Mouse (Mus musculus): ENCODE measurements around the gene Xrcc6. TPM values are rescaled to one million over a fixed set of nuclear protein-coding genes. Genes with fewer than 3 reads are reported as not detected.
A peak's percentile ranks its signal among the peaks of the same experiment; 100 is the strongest.
"Not testable (repeated sequence)": the region's sequence is repeated elsewhere in the genome, so short reads cannot be mapped to it uniquely, and the experiment has no call there.

Gene Xrcc6
- polyA plus RNA-seq, 1 experiment from 2014 or later: 75.1 TPM

DNA sequence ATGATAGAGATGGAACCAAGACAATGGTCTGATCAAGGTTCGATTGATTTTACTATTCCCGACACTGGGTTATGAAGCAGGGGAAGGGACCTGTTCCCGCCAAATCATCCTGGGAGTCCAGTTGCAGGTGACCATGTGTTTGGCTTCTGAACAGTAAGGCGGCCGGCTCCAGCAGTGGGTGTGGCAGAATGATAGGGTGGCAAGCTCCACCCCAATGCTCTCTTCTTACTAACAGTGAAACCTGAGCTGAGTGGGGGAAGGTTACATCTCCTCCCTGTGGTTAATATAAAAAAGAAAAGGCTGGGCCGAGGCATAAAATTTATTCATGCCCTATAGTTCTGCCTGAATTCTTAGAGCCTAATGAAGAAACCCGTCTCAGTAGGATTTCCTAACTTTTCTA, 18.5 kb upstream of the Xrcc6 start:
- peaks cover 11% of the 10 kb centered on the region for H3K9me3 ChIP-seq (replicated peaks)
- H3K36me3 ChIP-seq: no peaks in the 10 kb centered on the region
- peaks cover 7% of the 10 kb centered on the region; the same call in 1 of the 2 replicates for H3K4me1 ChIP-seq
- no peak overlapping the region for H3K4me3 ChIP-seq
- WGBS: 85% methylated on average over 7 of the region's 7 CpGs
- no peaks in the 10 kb centered on the region for H3K27me3 ChIP-seq (ENCODE audit: low read depth, poor library complexity, severe bottlenecking)
- H3K27ac ChIP-seq (replicated peaks): no peak overlapping the region
- DNase-seq (ENCODE audit: low spot score): no peak

DNA sequence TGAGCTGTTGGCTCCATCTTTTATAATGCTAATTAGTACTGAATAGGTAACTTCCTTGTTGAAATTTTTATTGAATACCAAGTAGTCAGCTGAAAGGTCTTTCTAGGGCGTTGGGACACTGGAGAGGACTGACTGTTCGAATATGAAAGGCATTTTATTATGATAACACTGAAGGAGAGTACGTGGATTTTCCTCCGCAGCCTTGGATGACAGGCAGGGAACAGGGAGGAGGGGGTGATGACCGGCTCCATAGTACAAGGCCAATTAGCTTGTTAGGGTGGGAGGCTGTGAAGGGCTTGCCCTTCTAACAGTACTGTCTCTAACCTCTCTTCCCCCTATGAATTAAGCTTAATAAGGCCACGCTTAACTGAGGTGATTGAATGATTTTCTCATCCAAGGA, 18.0 kb upstream of the Xrcc6 start:
- H3K9me3 ChIP-seq (replicated peaks): peaks cover 11% of the 10 kb centered on the region
- not testable (repeated sequence) for H3K4me3 ChIP-seq; H3K4me1 ChIP-seq; H3K27ac ChIP-seq (replicated peaks); DNase-seq (ENCODE audit: low spot score); H3K27me3 ChIP-seq (ENCODE audit: low read depth, poor library complexity, severe bottlenecking); H3K36me3 ChIP-seq
- 80% methylated on average over 6 of the region's 6 CpGs for WGBS

DNA sequence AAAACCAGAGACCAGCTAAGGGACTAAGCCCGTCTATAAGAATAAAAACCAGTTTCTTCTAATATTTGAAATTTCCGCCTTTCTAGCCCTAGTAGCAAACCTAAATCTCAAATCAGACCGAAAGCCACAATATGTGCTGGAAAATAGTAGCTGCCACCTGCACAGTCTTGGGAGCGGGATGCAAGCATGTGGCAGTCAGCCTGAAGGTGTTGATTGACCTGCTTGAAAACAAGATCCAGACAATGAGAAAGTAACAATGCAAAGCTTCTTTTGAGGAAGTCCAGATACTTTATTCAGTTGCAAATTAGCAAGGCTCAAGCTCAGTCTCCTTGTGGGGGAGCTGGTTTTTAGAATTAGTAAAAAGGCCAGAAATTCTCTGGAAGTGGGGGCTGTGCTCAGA, 17.1 kb upstream of the Xrcc6 start:
- H3K27me3 ChIP-seq (ENCODE audit: low read depth, poor library complexity, severe bottlenecking); H3K27ac ChIP-seq (replicated peaks); H3K4me3 ChIP-seq; H3K36me3 ChIP-seq; H3K4me1 ChIP-seq; DNase-seq (ENCODE audit: low spot score): not testable (repeated sequence)
- 93% methylated on average over 4 of the region's 4 CpGs for WGBS
- H3K9me3 ChIP-seq (replicated peaks): peaks cover 15% of the 10 kb centered on the region

DNA sequence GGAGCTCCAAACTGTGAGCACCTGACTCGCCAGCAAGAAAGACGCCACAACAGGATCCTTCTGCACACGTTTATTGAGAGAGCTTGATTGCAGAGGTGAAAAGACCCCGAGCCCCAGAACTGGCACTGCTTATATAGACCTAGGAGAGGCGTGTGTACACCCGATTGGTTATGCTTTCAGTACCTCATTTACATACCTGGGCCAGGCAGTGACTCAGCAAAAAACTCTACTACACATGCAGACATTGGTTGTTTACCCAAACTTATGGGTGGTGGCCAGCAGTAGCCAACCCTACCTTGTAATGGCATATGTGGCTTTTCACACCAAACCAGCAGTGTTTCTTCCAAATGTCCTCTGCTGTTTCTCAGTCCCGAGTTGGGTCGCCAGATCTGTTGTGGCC, 12.5 kb upstream of the Xrcc6 start:
- H3K4me3 ChIP-seq; DNase-seq (ENCODE audit: low spot score); H3K36me3 ChIP-seq; H3K4me1 ChIP-seq; H3K27me3 ChIP-seq (ENCODE audit: low read depth, poor library complexity, severe bottlenecking); H3K27ac ChIP-seq (replicated peaks): not testable (repeated sequence)
- H3K9me3 ChIP-seq (replicated peaks): peaks cover 15% of the 10 kb centered on the region
- 94% methylated on average over 8 of the region's 8 CpGs for WGBS

DNA sequence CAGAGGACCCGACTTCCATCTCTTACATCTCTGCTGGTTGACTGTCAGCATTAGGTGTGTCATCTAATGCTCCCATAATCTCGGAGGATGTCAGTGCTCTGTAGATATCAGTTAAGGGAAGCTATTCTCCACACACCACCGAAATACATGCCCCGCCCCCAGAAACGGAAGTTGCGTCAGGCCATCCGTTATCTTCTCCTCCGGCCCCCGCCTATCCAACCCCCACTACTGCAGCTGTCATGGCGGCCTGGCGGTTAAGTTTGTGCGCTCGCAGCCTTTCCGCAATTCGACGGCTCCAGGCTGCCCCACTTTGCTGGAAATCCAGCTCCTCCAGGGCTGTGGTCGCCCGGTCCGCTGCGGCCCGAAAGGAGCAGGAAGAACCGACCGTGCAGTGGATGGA, 7.3 kb upstream of the Xrcc6 start, which contains the start of gene 1700029P11Rik:
Gene 1700029P11Rik, plus strand, starts transcription at position 220 of the 400 bp plus-strand sequence.
- 0 out of 2 replicates have a peak, but pooled peaks cover 1% of the 10 kb centered on the region for H3K9me3 ChIP-seq (replicated peaks)
- no peaks in the 10 kb centered on the region for H3K36me3 ChIP-seq
- H3K27me3 ChIP-seq (ENCODE audit: low read depth, poor library complexity, severe bottlenecking): no peaks in the 10 kb centered on the region
- WGBS: 96% methylated on average over 23 of the region's 23 CpGs
- H3K4me3 ChIP-seq: no peak within 1 kb of the TSS
- no peak for DNase-seq (ENCODE audit: low spot score)
- peaks cover 8% of the 10 kb centered on the region for H3K4me1 ChIP-seq
- H3K27ac ChIP-seq (replicated peaks): no peak within 1 kb of the TSS

DNA sequence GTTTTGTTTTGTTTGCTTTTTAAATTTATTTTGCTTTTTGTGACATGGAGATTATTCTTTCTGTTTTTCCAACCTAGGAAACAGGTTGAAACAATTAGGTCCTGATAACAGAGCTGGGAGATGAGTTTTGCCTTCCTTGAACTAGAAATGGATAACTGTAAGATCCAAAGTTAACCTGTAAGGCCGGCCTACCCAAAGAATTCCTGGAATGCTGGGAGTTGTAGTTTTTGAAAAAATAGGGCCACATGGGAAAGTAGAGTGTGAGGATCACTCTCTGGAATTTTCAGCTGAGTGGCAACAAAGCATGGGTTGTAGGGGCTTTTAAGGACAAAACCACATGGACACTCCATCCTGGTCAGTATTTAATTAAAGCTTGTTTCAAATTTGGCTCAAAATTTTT, 5.5 kb upstream of the Xrcc6 start:
- 63% methylated on average over 1 of the region's 1 CpGs for WGBS
- no peak for DNase-seq (ENCODE audit: low spot score)

DNA sequence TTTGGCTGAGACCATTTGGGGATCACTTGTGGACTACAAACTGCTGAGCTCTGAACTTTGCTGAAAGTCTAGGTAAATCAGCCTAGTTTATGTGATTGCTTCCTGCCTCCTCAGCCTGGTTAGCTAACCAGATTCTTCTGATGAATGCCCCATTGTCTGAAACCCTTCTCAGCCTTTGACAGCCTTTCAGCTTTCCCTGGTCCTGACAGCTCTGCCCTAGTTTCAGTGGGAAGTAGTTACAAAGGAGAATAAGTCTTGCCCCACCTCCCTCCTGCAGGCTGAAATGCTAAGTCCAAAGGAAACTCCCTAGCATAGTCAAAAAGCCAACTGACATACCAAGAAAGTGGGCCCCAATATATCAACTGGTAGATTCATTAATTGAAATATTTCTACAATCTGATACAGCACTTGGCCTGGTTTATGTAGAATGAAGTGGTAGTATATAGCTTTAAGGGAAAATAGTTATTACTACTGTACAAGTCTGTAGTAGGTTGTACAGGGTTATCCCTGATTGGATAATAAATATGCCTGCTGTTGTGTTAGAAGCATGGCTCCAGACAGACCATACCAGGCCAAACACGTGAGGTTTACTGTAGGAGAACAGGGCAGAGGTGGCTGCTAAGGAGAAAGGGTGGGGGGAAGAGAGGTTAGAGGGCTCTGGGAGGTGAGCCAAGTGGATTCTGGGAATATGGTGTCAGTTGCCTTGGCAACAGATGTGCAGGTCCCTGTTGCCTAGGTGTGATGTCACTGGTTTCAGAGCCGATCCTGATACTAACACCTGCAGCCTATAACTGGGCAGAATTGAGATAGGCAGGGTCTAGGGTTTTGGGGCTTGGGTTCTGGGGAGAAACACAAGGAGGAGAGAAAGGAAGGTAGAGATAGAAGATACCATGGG, 2.1 kb upstream of the Xrcc6 start:
- no peak overlapping the region; the same call in 1 of the 2 replicates for H3K27ac ChIP-seq (replicated peaks)
- no peak for DNase-seq (ENCODE audit: low spot score)
- no peak overlapping the region for H3K4me3 ChIP-seq
- 71% methylated on average over 2 of the region's 2 CpGs for WGBS
- no peaks in the 10 kb centered on the region for H3K36me3 ChIP-seq
- no peaks in the 10 kb centered on the region for H3K27me3 ChIP-seq (ENCODE audit: low read depth, poor library complexity, severe bottlenecking)
- H3K4me1 ChIP-seq: peaks cover 19% of the 10 kb centered on the region
- H3K9me3 ChIP-seq (replicated peaks): no peaks in the 10 kb centered on the region

More for the DNA sequence above, 5.5 kb upstream of the Xrcc6 start:
- no peak overlapping the region for H3K4me3 ChIP-seq
- H3K27ac ChIP-seq (replicated peaks): no peak overlapping the region
- no peaks in the 10 kb centered on the region for H3K36me3 ChIP-seq
- H3K4me1 ChIP-seq: peaks cover 15% of the 10 kb centered on the region
- H3K27me3 ChIP-seq (ENCODE audit: low read depth, poor library complexity, severe bottlenecking): no peaks in the 10 kb centered on the region
- no peaks in the 10 kb centered on the region for H3K9me3 ChIP-seq (replicated peaks)

DNA sequence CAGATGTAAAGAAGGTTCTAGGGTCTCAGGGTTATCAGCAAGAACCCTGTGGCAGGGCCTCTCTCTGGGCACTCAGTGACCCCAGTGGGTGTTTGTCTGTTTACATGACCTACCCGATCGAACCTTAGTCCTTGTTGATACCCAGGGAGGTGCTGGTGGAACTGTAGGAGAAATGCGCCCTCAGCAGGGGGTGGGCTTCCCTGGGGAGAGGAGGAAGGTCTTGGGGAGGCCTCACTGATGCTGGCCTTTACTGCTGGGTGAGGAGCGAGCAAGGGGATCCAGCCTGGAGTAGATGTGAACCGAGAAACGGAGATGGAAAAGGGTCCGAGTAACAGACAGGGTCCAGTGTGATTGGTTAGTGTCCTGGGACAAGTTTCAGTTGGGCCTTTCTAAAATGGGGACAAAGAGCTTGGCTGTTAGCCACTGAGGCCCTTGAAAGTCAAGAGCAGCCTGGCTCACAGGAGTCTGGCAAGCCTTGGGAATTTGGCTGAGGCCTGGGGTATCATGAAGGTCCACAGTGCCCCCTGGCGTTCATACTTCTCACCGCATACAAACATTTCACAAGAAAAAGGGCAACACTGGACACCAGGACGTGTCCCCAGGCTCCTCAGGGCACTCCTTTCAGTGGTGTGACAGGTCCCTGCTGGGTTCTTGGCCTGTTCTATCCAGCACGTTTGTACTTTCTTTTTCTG, 1.9 kb downstream of the Xrcc6 start:
- WGBS: 44% methylated on average over 11 of the region's 11 CpGs
- H3K27ac ChIP-seq (replicated peaks): peak overlapping the region; percentile 66
- H3K36me3 ChIP-seq: peaks cover 21% of the 10 kb centered on the region
- no peaks in the 10 kb centered on the region for H3K9me3 ChIP-seq (replicated peaks)
- peaks cover 19% of the 10 kb centered on the region for H3K4me1 ChIP-seq
- no peaks in the 10 kb centered on the region for H3K27me3 ChIP-seq (ENCODE audit: low read depth, poor library complexity, severe bottlenecking)
- DNase-seq (ENCODE audit: low spot score): peak; percentile 88
- H3K4me3 ChIP-seq: no peak overlapping the region

DNA sequence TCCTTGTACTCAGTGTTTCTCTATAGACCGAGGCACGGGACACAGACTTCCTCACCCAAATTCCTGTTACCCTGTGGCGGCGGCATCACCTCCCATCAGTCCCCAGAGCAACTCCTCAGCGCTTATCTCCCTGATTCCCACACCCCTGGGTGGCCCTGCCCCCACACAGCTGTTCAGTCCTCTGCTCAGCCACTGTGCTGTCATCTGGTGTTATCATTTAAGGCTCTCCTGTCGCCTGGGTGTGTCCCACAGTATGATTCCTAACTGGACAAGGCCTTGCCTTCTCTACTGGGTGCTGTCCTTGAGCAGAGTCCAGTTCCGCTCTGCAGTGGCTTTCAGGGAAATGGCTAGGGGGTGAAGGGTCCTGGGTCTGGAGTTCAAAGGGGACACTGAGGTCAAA, 2.9 kb downstream of the Xrcc6 start:
- no peak overlapping the region for H3K4me3 ChIP-seq
- WGBS: 48% methylated on average over 7 of the region's 7 CpGs
- H3K9me3 ChIP-seq (replicated peaks): no peaks in the 10 kb centered on the region
- peaks cover 31% of the 10 kb centered on the region for H3K36me3 ChIP-seq
- H3K4me1 ChIP-seq: peaks cover 9% of the 10 kb centered on the region
- DNase-seq (ENCODE audit: low spot score): no peak
- no peaks in the 10 kb centered on the region for H3K27me3 ChIP-seq (ENCODE audit: low read depth, poor library complexity, severe bottlenecking)
- H3K27ac ChIP-seq (replicated peaks): no peak overlapping the region

DNA sequence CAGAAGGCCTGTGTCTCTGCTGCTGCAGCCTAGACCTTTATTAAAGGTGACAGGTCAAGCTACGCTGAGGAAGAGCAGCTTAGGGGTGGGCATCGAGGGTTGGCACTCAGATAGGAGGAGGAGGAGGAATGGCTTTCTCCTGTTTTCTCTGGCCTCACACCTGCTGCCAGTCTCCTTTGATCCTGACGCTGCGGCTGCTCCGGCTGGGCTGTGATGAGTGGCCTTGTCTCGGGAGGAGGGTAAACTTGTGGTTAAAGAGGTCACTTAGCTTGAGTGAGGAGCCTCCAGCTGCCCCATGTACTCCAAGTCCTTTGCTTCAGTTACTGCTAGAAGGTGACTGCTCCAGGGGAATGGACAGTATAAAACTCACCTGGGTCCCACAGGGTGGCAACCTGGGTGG, 6.4 kb downstream of the Xrcc6 start:
- peaks cover 64% of the 10 kb centered on the region for H3K36me3 ChIP-seq
- no peak overlapping the region for H3K27ac ChIP-seq (replicated peaks)
- WGBS: 88% methylated on average over 6 of the region's 6 CpGs
- H3K4me3 ChIP-seq: no peak overlapping the region
- H3K27me3 ChIP-seq (ENCODE audit: low read depth, poor library complexity, severe bottlenecking): no peaks in the 10 kb centered on the region
- peaks cover 4% of the 10 kb centered on the region for H3K4me1 ChIP-seq
- DNase-seq (ENCODE audit: low spot score): no peak
- H3K9me3 ChIP-seq (replicated peaks): no peaks in the 10 kb centered on the region

DNA sequence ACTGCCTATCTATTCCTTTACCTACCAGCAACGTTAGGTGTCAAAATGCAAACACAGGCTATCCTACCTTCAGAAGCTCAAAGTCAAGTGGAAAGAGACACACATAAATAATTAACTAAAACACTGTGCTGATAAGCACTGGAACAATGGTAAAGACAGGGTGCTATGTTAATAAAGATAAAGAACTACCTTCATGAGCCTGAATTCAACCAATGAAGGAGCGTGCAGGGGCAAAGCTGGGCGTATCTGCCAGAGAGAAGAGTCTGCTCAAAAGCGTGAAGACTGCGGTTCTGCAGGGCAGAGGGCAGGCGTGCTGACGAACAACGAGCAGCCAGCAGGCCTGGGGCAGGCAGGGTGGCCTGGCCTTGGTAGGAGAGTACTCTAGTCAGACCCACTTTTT, 16.6 kb downstream of the Xrcc6 start:
- Histone ChIP-seq H3K4me1 (no peaks in the 10 kb centered on the region), H3K36me3 (peaks cover 50% of the 10 kb centered on the region), H3K27ac (replicated peaks) (no peak overlapping the region), H3K4me3 (no peak overlapping the region), H3K9me3 (replicated peaks) (no peaks in the 10 kb centered on the region), H3K27me3 (ENCODE audit: low read depth, poor library complexity, severe bottlenecking) (no peaks in the 10 kb centered on the region)
- DNase-seq (ENCODE audit: low spot score): no peak
- WGBS: 91% methylated on average over 8 of the region's 8 CpGs

DNA sequence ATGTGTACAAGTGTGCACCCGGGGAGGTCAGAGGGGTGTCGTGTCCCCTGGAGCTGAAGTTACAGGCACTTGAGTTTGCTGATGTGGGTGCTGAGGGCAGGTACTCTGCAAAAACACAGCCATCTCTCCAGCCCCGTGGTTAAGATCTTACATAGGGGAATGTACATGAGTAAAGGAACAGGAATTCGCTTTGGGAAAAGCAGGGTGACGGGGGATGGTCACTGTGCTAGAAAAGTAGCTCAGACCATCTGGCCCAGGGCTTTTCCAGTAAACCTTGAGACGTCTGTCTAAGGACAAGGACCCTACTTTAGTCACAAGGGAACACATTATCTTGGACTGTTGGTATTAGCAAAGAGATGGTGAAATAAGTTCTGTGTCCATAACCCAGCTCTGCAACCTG, 24.3 kb downstream of the Xrcc6 start:
- H3K9me3 ChIP-seq (replicated peaks): no peaks in the 10 kb centered on the region
- DNase-seq (ENCODE audit: low spot score): no peak
- no peaks in the 10 kb centered on the region for H3K27me3 ChIP-seq (ENCODE audit: low read depth, poor library complexity, severe bottlenecking)
- no peak overlapping the region for H3K27ac ChIP-seq (replicated peaks)
- peaks cover 29% of the 10 kb centered on the region for H3K4me1 ChIP-seq
- no peak overlapping the region for H3K4me3 ChIP-seq
- H3K36me3 ChIP-seq: peaks cover 7% of the 10 kb centered on the region; the same call in 1 of the 2 replicates
- WGBS: 92% methylated on average over 6 of the region's 6 CpGs

Measured in midbrain, embryonic 10.5 days (tissue).